Mouse (Mus musculus): ENCODE results near the gene Rab20.
A peak's percentile ranks its signal among the peaks of the same experiment; 100 is the strongest.

The Rab20 gene

GRCm38 (mm10) chr8:11452974-11453373 is 25.5 kb downstream of the Rab20 start:
- DNase-seq (ENCODE audit: low read depth), result peak; percentile 30

DNA sequence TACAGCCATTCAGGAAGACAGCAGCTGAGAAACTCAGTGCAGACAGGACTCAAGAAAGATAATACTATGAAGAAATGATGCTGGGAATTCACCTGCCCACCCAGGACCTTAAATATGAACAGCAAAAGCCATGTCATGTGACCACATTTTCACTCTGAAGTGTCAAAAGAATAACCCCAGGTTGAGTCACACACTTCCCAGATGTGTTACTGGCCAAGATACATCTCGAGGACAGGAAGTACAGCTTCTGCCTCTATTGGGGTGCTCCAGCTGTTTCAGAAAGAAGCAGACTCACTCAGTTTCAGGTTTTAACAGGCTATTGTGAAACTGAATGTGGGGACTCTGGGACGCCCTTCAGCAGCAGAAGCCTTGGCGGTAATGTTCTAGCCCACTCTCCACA is 26.0 kb downstream of the Rab20 start:
- DNase-seq (ENCODE audit: low read depth), result peak; percentile 62

DNA sequence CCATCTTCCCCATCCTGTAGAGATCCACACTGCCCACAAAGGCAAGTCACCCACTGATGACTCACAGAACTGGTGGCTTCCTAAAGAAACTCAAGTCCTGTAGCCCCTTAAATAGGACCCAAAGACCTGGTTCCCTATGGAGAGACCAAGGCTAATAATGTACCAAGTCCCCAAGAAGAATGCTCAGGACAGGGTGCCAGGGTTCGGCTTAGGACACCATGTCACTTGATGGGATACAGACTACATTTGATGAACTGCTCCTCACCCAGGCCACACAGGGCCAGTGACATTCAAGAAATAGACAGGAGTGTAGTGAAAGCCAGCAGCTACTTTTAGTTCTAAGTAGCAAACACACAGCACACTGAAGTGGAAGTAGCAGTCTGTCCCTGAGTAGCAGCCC is 26.4 kb downstream of the Rab20 start:
- DNase-seq (ENCODE audit: low read depth), result no peak

DNA sequence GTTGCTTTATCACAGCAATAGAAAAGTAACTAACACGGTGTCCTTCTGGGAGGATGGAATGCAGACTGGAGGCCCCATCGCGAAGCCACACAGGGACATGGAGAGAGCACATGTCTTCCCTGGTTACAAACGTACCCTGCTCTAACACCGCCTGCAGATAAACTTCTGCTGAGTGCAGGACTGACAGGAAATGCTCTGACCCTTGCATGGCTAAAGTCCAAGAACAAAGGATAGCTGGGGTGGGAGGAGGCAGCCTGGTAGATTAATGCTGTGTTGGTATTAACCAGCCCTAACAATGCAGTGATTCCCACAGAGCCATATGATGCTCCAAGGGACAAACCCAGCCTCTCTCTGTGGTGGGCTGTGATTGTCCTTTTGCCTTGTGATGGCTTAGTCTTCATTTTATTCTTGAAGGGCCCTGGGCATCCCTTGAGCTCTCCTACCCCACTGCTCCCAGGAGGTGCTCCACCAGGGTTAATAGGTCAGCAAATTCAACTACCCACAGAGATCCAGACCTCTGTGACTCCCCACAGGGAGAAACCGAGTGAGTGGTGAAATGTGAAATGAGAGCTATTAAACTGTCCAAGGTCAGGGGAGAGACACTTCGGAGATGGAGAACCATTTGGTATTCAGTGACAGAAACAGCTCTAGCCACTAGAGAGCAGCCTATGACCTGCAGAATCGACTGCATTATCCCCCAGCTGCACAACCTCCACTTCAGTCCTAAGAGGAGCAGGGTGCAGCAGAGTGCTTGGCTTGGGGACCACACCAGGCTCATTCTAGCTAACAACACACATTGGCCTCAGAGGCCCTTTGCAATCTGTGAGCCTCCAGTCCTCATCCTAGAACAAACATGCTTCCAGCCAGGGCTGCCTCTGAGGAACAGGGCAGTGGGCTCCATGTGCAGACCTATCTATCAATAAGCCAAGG is 28.1 kb downstream of the Rab20 start:
- peak; percentile 42 for DNase-seq (ENCODE audit: low read depth)

- DNase-seq (ENCODE audit: low read depth), result no peak
These were observed 30.5 kb downstream of the Rab20 start for GRCm38 (mm10) chr8:11447910-11448570.

DNA sequence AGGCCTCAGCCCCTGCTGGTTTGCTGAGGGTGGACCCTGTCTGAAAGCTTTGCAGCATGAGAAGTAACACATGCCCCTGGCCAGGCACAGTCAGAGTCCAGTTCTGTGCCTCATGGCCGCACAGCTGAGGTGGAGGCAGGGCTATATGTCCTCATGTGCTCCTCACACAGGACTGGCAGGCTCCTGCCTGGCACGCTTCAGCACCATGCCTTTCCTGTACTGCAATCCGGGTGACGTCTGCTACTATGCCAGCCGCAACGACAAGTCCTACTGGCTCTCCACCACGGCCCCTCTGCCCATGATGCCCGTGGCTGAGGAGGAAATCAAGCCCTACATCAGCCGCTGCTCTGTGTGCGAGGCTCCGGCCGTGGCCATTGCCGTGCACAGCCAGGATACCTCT is 32.7 kb downstream of the Rab20 start:
- DNase-seq (ENCODE audit: low read depth), result no peak

DNA sequence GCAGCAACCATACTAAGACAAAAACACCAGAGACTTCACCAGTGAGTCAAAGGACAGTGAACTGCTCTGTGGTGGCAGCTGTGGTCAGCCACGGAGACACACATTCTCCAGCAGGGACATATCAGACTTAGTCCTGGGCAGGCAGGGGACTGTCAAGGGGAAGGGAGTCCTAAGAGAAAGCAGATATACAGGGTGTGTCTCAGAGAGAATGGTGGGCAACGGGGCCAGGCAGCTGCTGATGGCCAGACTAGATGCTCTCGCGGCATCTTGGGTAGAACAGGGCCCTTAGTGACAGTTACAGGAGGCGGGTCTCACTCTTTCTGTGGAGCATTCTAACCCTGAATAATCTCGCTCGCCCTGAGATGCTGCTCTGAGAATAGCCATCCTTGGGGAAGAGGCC is 34.3 kb downstream of the Rab20 start:
- no peak for DNase-seq (ENCODE audit: low read depth)

- no peak for DNase-seq (ENCODE audit: low read depth)
These were observed 34.9 kb downstream of the Rab20 start for GRCm38 (mm10) chr8:11443611-11444010.

- no peak for DNase-seq (ENCODE audit: low read depth)
These were observed 37.2 kb downstream of the Rab20 start for GRCm38 (mm10) chr8:11441291-11441690.

DNA sequence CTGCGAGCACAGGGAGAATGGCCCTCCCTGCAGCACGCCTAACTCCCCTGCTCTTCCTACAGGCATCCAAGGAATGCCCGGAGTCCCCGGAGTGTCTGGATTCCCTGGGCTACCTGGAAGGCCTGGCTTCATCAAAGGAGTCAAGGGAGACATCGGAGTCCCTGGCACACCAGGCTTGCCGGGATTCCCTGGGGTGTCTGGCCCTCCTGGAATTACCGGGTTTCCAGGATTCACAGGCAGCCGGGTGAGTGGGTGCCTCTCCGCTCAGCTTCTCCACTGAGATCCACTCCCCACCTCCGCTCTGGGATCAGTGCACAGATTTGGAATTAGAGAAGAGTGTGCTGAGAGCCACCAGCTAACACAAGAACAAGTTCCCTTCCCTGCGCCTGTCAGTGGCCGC is 40.6 kb downstream of the Rab20 start:
- no peak for DNase-seq (ENCODE audit: low read depth)

DNA sequence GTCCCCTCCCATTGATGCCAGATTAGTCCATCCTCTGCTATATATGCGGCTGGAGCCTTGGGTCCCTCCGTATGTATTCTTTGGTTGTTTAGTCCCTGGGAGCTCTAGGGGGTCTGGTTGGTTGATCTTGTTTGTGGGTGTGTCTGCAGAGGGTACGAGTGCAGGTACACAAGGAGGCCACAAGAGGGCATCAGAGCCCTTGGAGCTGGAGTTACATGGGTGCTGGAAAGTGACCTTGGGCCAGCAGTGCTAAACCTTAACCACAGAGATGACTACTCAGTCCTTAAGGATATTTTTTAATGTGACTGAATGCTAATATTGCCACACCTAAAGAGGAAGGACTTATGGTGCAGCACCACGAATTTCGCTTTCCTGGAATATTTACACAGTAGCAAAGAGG is 47.8 kb downstream of the Rab20 start:
- peak; percentile 53 for DNase-seq (ENCODE audit: low read depth)

GRCm38 (mm10) chr8:11423091-11423490 is 55.4 kb downstream of the Rab20 start:
- DNase-seq (ENCODE audit: low read depth), result peak; percentile 18

- DNase-seq (ENCODE audit: low read depth), result no peak
These were observed 56.5 kb downstream of the Rab20 start for GRCm38 (mm10) chr8:11421968-11422367.

DNA sequence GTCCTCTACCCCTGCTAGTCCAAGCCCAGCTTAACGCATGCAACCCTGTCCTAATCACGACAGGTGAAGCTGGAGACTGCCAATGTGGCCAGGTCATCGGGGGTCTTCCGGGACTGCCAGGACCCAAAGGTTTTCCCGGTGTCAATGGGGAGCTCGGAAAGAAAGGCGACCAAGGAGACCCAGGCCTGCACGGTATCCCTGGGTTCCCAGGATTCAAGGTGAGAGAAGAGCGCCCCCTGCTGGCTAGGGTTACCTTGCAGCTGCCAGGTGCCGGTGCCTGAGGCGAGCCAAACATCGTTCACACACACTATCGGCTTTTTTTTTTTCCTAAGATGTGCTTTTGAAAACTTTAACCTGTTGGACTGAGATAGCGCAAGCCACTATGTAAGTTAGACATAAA is 57.4 kb downstream of the Rab20 start:
- DNase-seq (ENCODE audit: low read depth), result peak; percentile 57

GRCm38 (mm10) chr8:11419645-11420044 is 58.9 kb downstream of the Rab20 start:
- DNase-seq (ENCODE audit: low read depth), result peak; percentile 70

GRCm38 (mm10) chr8:11419232-11419631 is 59.3 kb downstream of the Rab20 start:
- DNase-seq (ENCODE audit: low read depth), result no peak

GRCm38 (mm10) chr8:11417762-11418161 is 60.7 kb downstream of the Rab20 start:
- DNase-seq (ENCODE audit: low read depth), result no peak

DNA sequence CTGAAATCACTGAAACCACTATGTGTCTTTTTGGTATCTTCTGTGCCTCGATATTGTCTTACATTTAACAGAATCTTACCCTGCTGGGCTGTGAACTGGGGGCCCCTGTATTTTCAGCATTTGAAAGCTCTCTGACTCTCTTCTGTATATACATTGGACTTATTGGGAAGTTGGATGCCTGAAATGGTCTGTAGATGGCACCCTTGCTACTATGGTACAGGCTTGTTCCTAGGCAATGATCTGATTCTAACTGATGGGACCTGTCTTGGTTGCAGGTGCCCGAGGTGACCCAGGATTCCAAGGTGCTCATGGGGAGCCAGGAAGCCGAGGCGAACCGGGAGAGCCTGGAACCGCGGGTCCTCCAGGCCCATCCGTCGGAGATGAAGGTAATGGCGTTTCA is 63.4 kb downstream of the Rab20 start:
- peak; percentile 9 for DNase-seq (ENCODE audit: low read depth)

- DNase-seq (ENCODE audit: low read depth), result no peak
These were observed 64.2 kb downstream of the Rab20 start for GRCm38 (mm10) chr8:11414304-11414703.

GRCm38 (mm10) chr8:11412450-11412849 is 66.1 kb downstream of the Rab20 start:
- DNase-seq (ENCODE audit: low read depth), result no peak

GRCm38 (mm10) chr8:11411504-11412124 is 66.9 kb downstream of the Rab20 start:
- DNase-seq (ENCODE audit: low read depth), result no peak

- no peak for DNase-seq (ENCODE audit: low read depth)
These were observed 72.6 kb downstream of the Rab20 start for GRCm38 (mm10) chr8:11405722-11406481.
